8 mouse cellular contexts compared by ENCODE assay signal in genomic region chr1:136346373-136347035, GRCm38 (mm10). TPM values are rescaled to one million over a fixed set of nuclear protein-coding genes. Genes with fewer than 3 reads are reported as not detected.
DNase-seq lines count a peak whose midpoint lies in the region; ATAC-seq lines count a peak whose summit lies in the region.

No protein-coding gene starts in this region.

- DNase-seq in kidney, postnatal 36 days: no peak
- peak; percentile 13 for DNase-seq in R1 (ENCODE audit: low read depth, low spot score)
- DNase-seq in urinary bladder, postnatal 36 days (ENCODE audit: low spot score in 2 of 2): no peak
- no peak for DNase-seq in left cerebral cortex, adult 11 months (ENCODE audit: low spot score)

- H3K4me1 ChIP-seq in kidney, embryonic 14.5 days (ENCODE audit: control insufficient read depth, insufficient read depth, low read length): peaks cover 19% of the 10 kb centered on the region

- peak overlapping the region; percentile 71 for H3K4me2 ChIP-seq in kidney, embryonic 14.5 days (replicated peaks; ENCODE audit: low read depth, low read length)

- 4% methylated on average over 12 of the region's 12 CpGs for WGBS in kidney, embryonic 14.5 days

- no peaks in the 10 kb centered on the region for H3K36me3 ChIP-seq in kidney, embryonic 14.5 days (ENCODE audit: control insufficient read depth, insufficient read depth, low read length)

- no peaks in the 10 kb centered on the region for H3K9me3 ChIP-seq in kidney, embryonic 14.5 days (ENCODE audit: control insufficient read depth, low read length)

- H3K9ac ChIP-seq in kidney, embryonic 14.5 days (ENCODE audit: low read depth, low read length): peak overlapping the region; percentile 92

- peak; percentile 40; the same call in 1 of the 2 replicates for ATAC-seq in kidney, embryonic 14.5 days (ENCODE audit: low FRiP score, low TSS enrichment)
- peak; percentile 8 to 38; a peak in 2 of 4 replicates for ATAC-seq in hematopoietic stem cell, adult 5-6 weeks (replicated peaks in 1 of 2; ENCODE audit: insufficient read depth in 1 of 2, low FRiP score in 2 of 2, low TSS enrichment in 1 of 2, low read depth in 1 of 2, poor library complexity in 2 of 2, severe bottlenecking in 2 of 2)
- peak; percentile 5; the same call in 1 of the 2 replicates for ATAC-seq in megakaryocyte, adult 5-6 weeks (ENCODE audit: poor library complexity, severe bottlenecking)
- no peak for ATAC-seq in activated CD4-positive, CD25-positive, alpha-beta regulatory T cell, adult 4 months

- peak overlapping the region; percentile 52; the same call in 1 of the 2 replicates for H3K27ac ChIP-seq in kidney, embryonic 14.5 days (ENCODE audit: low read depth, low read length)

- H3K4me3 ChIP-seq in kidney, embryonic 14.5 days (ENCODE audit: low read length): peak overlapping the region; percentile 88

- H3K27me3 ChIP-seq in kidney, embryonic 14.5 days (ENCODE audit: control insufficient read depth, insufficient read depth, low read length): no peaks in the 10 kb centered on the region

RNA-seq across cellular contexts. Expression of gene Camsap2, which starts 0.6 kb away (rescaled TPM):
- 13.0 and 19.1 TPM in 2 replicates for polyA plus RNA-seq in kidney, embryonic 14.5 days (2014; fragmentation: Nextera tagmentation; extraction: Ambion mirVana)
- 19.1 and 22.9 TPM in 2 replicates for total RNA-seq in hematopoietic stem cell, adult 5-6 weeks (2017)
- total RNA-seq in megakaryocyte, adult 5-6 weeks (2015): 12.9 and 15.0 TPM in 2 replicates
- total RNA-seq in megakaryocyte, adult 5-6 weeks (2017): 20.0 and 22.6 TPM in 2 replicates
- 1 to 10 TPM; 3.7 to 4.7 TPM for polyA plus RNA-seq in activated CD4-positive, CD25-positive, alpha-beta regulatory T cell, adult 4 months (2017; shearing (Covaris generic))
